Mouse (Mus musculus) small intestine, adult 2 months (tissue): ENCODE measurements around the gene Ippk.

Experiments
- CTCF ChIP-seq: fragments of 200-500 bp; IDR thresholded peaks from 2 replicates; pipeline ENCODE4 v1.5.1; 2012; ENCODE audit warnings: low read depth, mild to moderate bottlenecking, control low read depth, inconsistent platforms, low read length, moderate library complexity, mixed read lengths; ENCODE audit not compliant: insufficient replicate concordance, insufficient read length; ENCODE audit errors: extremely low read depth
- POLR2A ChIP-seq: fragments of 200-500 bp; IDR thresholded peaks from 2 replicates; pipeline ENCODE4 v1.6.1; 2012; ENCODE audit warnings: low read depth, mild to moderate bottlenecking, control low read depth, inconsistent platforms, low read length, moderate library complexity

DNA sequence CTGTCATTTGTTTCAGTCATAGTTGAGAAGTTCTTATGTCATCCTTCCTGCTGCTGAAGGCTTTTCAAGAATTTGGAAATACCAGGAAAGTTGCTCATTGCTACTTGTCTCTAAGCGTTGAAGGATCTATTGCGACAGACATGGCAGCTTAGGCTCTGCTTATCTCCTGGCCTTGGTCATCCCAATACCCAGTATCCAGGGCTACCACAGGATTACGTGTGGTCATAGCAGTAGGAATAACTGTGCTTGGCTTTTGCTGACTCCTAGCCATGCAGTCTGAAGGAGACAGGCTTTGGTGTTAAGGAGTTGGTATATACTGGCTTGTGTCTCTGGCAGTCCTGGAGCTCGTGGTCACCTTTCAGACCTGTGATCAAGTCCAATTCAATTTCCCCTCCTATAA is 39.2 kb downstream of the Ippk start:
- no peak for TF ChIP-seq CTCF
- no peak for TF ChIP-seq POLR2A
